9 mouse cellular contexts compared by ENCODE assay signal in the genomic region with DNA sequence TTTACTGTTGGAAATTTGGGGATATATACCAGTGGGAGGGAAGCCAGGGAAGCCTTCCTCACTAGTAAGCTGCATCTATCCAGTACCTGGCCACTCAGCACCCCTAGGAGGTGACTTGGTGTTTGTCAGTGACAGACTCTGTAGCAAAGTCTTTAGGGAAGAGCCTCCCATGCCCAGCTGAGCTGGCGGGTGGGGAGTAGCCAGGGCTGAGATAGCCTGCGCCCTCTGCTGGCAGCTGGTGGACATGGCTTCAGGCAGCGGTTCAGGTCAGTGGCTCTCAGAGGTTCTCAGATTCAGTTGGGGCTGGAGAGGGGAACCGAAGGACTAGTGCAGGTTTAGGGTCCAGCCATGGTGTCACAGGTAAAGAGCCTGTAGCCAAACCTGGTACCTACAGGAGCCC. TPM values are rescaled to one million over a fixed set of nuclear protein-coding genes. Genes with fewer than 3 reads are reported as not detected.
A peak's percentile ranks its signal among the peaks of the same experiment; 100 is the strongest.
DNase-seq lines count a peak whose midpoint lies in the region; ATAC-seq and TF ChIP-seq lines count a peak whose summit lies in the region.
"Had no signal": no experiment of that assay in that cellular context is flagged by ENCODE, and none has a peak within 500 bp of the region (broad histone marks: within the 10 kb centered on the region; RNA-seq: fewer than 3 reads in every experiment).

No protein-coding gene starts in this region.

- H3K36me3 ChIP-seq in ES-Bruce4 (ENCODE audit: control insufficient read depth, insufficient read depth, low read length, poor library complexity, severe bottlenecking) = peaks cover 12% of the 10 kb centered on the region
- H3K36me3 ChIP-seq in embryonic facial prominence, embryonic 14.5 days (ENCODE audit: control insufficient read depth, insufficient read depth, low read length) = peaks cover 32% of the 10 kb centered on the region
- peaks cover 33% of the 10 kb centered on the region for H3K36me3 ChIP-seq in heart, postnatal 0 days (replicated peaks; ENCODE audit: control insufficient read depth, insufficient read depth, low read length)

- TF ChIP-seq POLR2A in ES-Bruce4 (IDR thresholded peaks at IDR 0.05; ENCODE audit: insufficient read depth, low read length) = no peak
- no peak for TF ChIP-seq POLR2A in bone marrow, adult 2 months (IDR thresholded peaks at IDR 0.05; ENCODE audit: borderline replicate concordance, control insufficient read depth, low read depth, low read length)

- no peaks in the 10 kb centered on the region for H3K27me3 ChIP-seq in ES-Bruce4 (ENCODE audit: control insufficient read depth, insufficient read depth, low read length, poor library complexity, severe bottlenecking)
- H3K27me3 ChIP-seq in embryonic facial prominence, embryonic 14.5 days (replicated peaks; ENCODE audit: control insufficient read depth, insufficient read depth, low read length) = no peaks in the 10 kb centered on the region
- no peaks in the 10 kb centered on the region for H3K27me3 ChIP-seq in heart, postnatal 0 days (ENCODE audit: control insufficient read depth, insufficient read depth, low read length)
- H3K27me3 ChIP-seq: limb, embryonic 12.5 days had no signal

- no peaks in the 10 kb centered on the region for H3K9me3 ChIP-seq in ES-Bruce4 (replicated peaks; ENCODE audit: control insufficient read depth, insufficient read depth, low read length, poor library complexity, severe bottlenecking)
- H3K9me3 ChIP-seq in embryonic facial prominence, embryonic 14.5 days (ENCODE audit: control insufficient read depth, low read length) = no peaks in the 10 kb centered on the region
- no peaks in the 10 kb centered on the region for H3K9me3 ChIP-seq in heart, postnatal 0 days (replicated peaks; ENCODE audit: control insufficient read depth, low read length)
- H3K9me3 ChIP-seq: limb, embryonic 12.5 days had no signal

- DNase-seq in embryonic facial prominence, embryonic 14.5 days (ENCODE audit: low spot score) = peak; percentile 81
- DNase-seq in heart, postnatal 0 days (ENCODE audit: low spot score) = peak; percentile 68
- DNase-seq in kidney, postnatal 4 days = peak; percentile 88 to 89
- DNase-seq in lung, postnatal 25 days (ENCODE audit: low spot score) = peak; percentile 74
- DNase-seq in retina, postnatal 7 days (ENCODE audit: low read depth, low spot score) = peak; percentile 68
- DNase-seq in urinary bladder, postnatal 25 days (ENCODE audit: low spot score) = peak; percentile 69

- no peak overlapping the region for H3K4me3 ChIP-seq in ES-Bruce4 (ENCODE audit: low read depth, low read length)
- no peak overlapping the region for H3K4me3 ChIP-seq in bone marrow, adult 2 months (replicated peaks; ENCODE audit: control insufficient read depth, low read depth, low read length)
- H3K4me3 ChIP-seq in embryonic facial prominence, embryonic 14.5 days (ENCODE audit: low read depth, low read length) = no peak overlapping the region
- no peak overlapping the region for H3K4me3 ChIP-seq in heart, postnatal 0 days (ENCODE audit: low read depth, low read length)
- H3K4me3 ChIP-seq: limb, embryonic 12.5 days had no signal

- no peak overlapping the region for H3K4me2 ChIP-seq in embryonic facial prominence, embryonic 14.5 days (ENCODE audit: low read depth, low read length)
- H3K4me2 ChIP-seq in heart, postnatal 0 days (ENCODE audit: low read depth, low read length) = no peak overlapping the region
- H3K4me2 ChIP-seq: limb, embryonic 12.5 days had no signal

- H3K4me1 ChIP-seq in ES-Bruce4 (ENCODE audit: control insufficient read depth, insufficient read depth, low read length) = no peaks in the 10 kb centered on the region
- H3K4me1 ChIP-seq in bone marrow, adult 2 months (ENCODE audit: control insufficient read depth, insufficient read depth, low read length) = peaks cover 4% of the 10 kb centered on the region; the same call in 1 of the 2 replicates
- peaks cover 13% of the 10 kb centered on the region; the same call in 1 of the 2 replicates for H3K4me1 ChIP-seq in embryonic facial prominence, embryonic 14.5 days (ENCODE audit: control insufficient read depth, insufficient read depth, low read length)
- peaks cover 10% of the 10 kb centered on the region for H3K4me1 ChIP-seq in heart, postnatal 0 days (ENCODE audit: control insufficient read depth, insufficient read depth)

- H3K9ac ChIP-seq in ES-Bruce4 (ENCODE audit: low read depth, poor library complexity, severe bottlenecking) = no peak overlapping the region
- H3K9ac ChIP-seq in embryonic facial prominence, embryonic 14.5 days (ENCODE audit: low read depth, low read length) = no peak overlapping the region
- H3K9ac ChIP-seq in heart, postnatal 0 days (replicated peaks; ENCODE audit: low read depth, low read length) = no peak overlapping the region
- H3K9ac ChIP-seq: limb, embryonic 12.5 days had no signal

- no peak for TF ChIP-seq EP300 in ES-Bruce4 (IDR thresholded peaks at IDR 0.05; ENCODE audit: insufficient read depth, low read depth, low read length)
- no peak for TF ChIP-seq EP300 in heart, postnatal 0 days (IDR thresholded peaks at IDR 0.05; ENCODE audit: low read depth)

- peak; percentile 66 for ATAC-seq in embryonic facial prominence, embryonic 14.5 days (ENCODE audit: low read depth)
- peak; percentile 71 for ATAC-seq in heart, postnatal 0 days (ENCODE audit: insufficient read depth, low read depth)

- peak; percentile 94 for TF ChIP-seq CTCF in ES-Bruce4 (IDR thresholded peaks at IDR 0.05; ENCODE audit: low read depth, low read length)
- TF ChIP-seq CTCF in bone marrow, adult 2 months (IDR thresholded peaks at IDR 0.05; ENCODE audit: control insufficient read depth, insufficient read depth, low read length) = peak; percentile 97
- peak; percentile 95 for TF ChIP-seq CTCF in heart, postnatal 0 days (IDR thresholded peaks at IDR 0.05; ENCODE audit: low read depth)

- WGBS in bone marrow, adult 2 months = 0% methylated on average over 4 of the region's 4 CpGs
- WGBS in embryonic facial prominence, embryonic 14.5 days = 9% methylated on average over 4 of the region's 4 CpGs
- 6% methylated on average over 4 of the region's 4 CpGs for WGBS in heart, postnatal 0 days

- H3K27ac ChIP-seq in ES-Bruce4 (ENCODE audit: insufficient read depth, low read length) = no peak overlapping the region
- no peak overlapping the region for H3K27ac ChIP-seq in bone marrow, adult 2 months (ENCODE audit: control insufficient read depth, insufficient read depth, low read depth, low read length, poor library complexity)
- no peak overlapping the region for H3K27ac ChIP-seq in embryonic facial prominence, embryonic 14.5 days (replicated peaks; ENCODE audit: low read depth, low read length)
- H3K27ac ChIP-seq in heart, postnatal 0 days (ENCODE audit: low read depth) = no peak overlapping the region

RNA-seq across cellular contexts. Expression of a gene that starts 31.4 kb away (rescaled TPM):
- polyA plus RNA-seq in ES-Bruce4 (2011; ENCODE audit: insufficient read depth, insufficient read length, low read depth, missing spikeins) = 16.8 and 18.9 TPM in 2 replicates
- 23.1 and 45.9 TPM in 2 replicates for polyA plus RNA-seq in bone marrow, adult 2 months (2011; ENCODE audit: insufficient read depth, insufficient read length, low replicate concordance, missing spikeins)
- 22.5 and 22.9 TPM in 2 replicates for polyA plus RNA-seq in embryonic facial prominence, embryonic 14.5 days (2014; fragmentation: Nextera tagmentation; extraction: Ambion mirVana)
- total RNA-seq in heart, postnatal 0 days (2014; rRNA removed; ENCODE audit: low replicate concordance) = 9.4 and 31.8 TPM in 2 replicates
- 11.6 and 12.3 TPM in 2 replicates for polyA plus RNA-seq in heart, postnatal 0 days (2015; fragmentation: Nextera tagmentation; extraction: Ambion mirVana)

RNA-seq across cellular contexts. Expression of a gene that starts 53.9 kb away (rescaled TPM):
- 50.0 and 53.2 TPM in 2 replicates for polyA plus RNA-seq in ES-Bruce4 (2011; ENCODE audit: insufficient read depth, insufficient read length, low read depth, missing spikeins)
- polyA plus RNA-seq in bone marrow, adult 2 months (2011; ENCODE audit: insufficient read depth, insufficient read length, low replicate concordance, missing spikeins) = 17.6 and 24.3 TPM in 2 replicates
- polyA plus RNA-seq in embryonic facial prominence, embryonic 14.5 days (2014; fragmentation: Nextera tagmentation; extraction: Ambion mirVana) = 37.1 and 41.1 TPM in 2 replicates
- total RNA-seq in heart, postnatal 0 days (2014; rRNA removed; ENCODE audit: low replicate concordance) = 23.5 and 32.1 TPM in 2 replicates
- 21.7 and 21.8 TPM in 2 replicates for polyA plus RNA-seq in heart, postnatal 0 days (2015; fragmentation: Nextera tagmentation; extraction: Ambion mirVana)
